Mouse (Mus musculus): ENCODE measurements around the gene Fgd3. TPM values are rescaled to one million over a fixed set of nuclear protein-coding genes. Genes with fewer than 3 reads are reported as not detected.

Fgd3 gene
- polyA plus RNA-seq, 1 experiment from 2014 or later, result 0.64 TPM

Other genes starting within 250 kb of the Fgd3 start
- gene Wnk2, start 172.3 kb downstream of the Fgd3 start, polyA plus RNA-seq (2014; fragmentation: Nextera tagmentation; extraction: Ambion mirVana), result 0.99 and 1.6 TPM in 2 replicates
- 59.1 and 60.6 TPM in 2 replicates for gene Ninj1, start 132.8 kb downstream of the Fgd3 start, polyA plus RNA-seq (2014; fragmentation: Nextera tagmentation; extraction: Ambion mirVana)
- 71.9 and 73.7 TPM in 2 replicates for gene Card19, start 104.3 kb downstream of the Fgd3 start, polyA plus RNA-seq (2014; fragmentation: Nextera tagmentation; extraction: Ambion mirVana)
- 0.68 and 0.86 TPM in 2 replicates for gene Susd3, start 71.6 kb downstream of the Fgd3 start, polyA plus RNA-seq (2014; fragmentation: Nextera tagmentation; extraction: Ambion mirVana)
- gene Bicd2, start 21.3 kb upstream of the Fgd3 start, polyA plus RNA-seq (2014; fragmentation: Nextera tagmentation; extraction: Ambion mirVana), result 34.0 and 42.8 TPM in 2 replicates
- gene Ippk, start 100.9 kb upstream of the Fgd3 start, polyA plus RNA-seq (2014; fragmentation: Nextera tagmentation; extraction: Ambion mirVana), result 11.1 and 11.6 TPM in 2 replicates
- 0.42 and 0.56 TPM in 2 replicates for gene Tes3-ps, start 173.0 kb upstream of the Fgd3 start, polyA plus RNA-seq (2014; fragmentation: Nextera tagmentation; extraction: Ambion mirVana)
- gene Ecm2, start 184.5 kb upstream of the Fgd3 start, polyA plus RNA-seq (2014; fragmentation: Nextera tagmentation; extraction: Ambion mirVana), result 1.4 and 1.8 TPM in 2 replicates
- 0.60 and 0.79 TPM in 2 replicates for gene Aspn, start 224.1 kb upstream of the Fgd3 start, polyA plus RNA-seq (2014; fragmentation: Nextera tagmentation; extraction: Ambion mirVana)

All from heart, embryonic 11.5 days (tissue).